Mouse (Mus musculus) left cerebral cortex, adult 9 months (tissue): ENCODE measurements at regions not wholly inside any gene's neighbourhood (a gene's known extent, or its start where the extent isn't known, plus 50 kb on each side); places are given as distances from the start of the nearest gene placed in this dataset.

ENCODE experiments used
- DNase-seq, 2 experiments: peaks; one replicate each; pipeline ENCODE4 v3.0.0; 2022; ENCODE audit warnings: low spot score in 2 of 2

DNA sequence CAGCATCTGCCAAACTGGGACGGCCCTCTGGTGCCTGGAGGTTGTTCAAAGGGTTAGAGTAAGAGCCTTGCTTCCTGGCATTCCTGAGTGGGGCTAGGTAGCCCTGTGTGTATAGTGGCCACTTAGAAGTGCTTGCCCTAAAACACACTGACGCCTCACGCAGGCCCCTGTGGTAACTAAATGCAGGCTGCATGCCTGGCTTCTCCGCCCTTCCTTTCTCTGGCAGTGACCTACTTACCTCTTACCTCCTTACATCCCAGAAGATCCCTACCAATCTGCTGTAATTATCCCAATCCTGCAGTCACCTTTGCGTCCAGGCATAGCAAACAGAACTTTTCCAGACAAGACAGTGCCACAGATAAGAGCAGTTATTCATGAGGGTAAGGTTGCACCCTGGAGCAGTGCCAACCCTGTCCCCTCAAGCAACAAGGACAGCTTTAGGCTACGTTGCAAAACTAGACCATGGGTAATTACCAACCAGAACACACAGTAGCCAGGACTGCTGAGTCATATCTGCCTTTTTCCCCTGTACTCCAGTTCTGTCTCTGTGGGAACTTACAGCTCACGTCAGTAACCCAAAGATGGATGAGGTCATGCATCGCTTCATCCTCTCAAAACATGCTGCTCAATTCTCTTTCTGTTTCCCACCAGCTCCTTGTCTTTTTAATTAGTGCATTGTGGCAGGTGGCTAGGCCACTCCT is 237.6 kb upstream of the Stt3b start:
- no peak for DNase-seq

DNA sequence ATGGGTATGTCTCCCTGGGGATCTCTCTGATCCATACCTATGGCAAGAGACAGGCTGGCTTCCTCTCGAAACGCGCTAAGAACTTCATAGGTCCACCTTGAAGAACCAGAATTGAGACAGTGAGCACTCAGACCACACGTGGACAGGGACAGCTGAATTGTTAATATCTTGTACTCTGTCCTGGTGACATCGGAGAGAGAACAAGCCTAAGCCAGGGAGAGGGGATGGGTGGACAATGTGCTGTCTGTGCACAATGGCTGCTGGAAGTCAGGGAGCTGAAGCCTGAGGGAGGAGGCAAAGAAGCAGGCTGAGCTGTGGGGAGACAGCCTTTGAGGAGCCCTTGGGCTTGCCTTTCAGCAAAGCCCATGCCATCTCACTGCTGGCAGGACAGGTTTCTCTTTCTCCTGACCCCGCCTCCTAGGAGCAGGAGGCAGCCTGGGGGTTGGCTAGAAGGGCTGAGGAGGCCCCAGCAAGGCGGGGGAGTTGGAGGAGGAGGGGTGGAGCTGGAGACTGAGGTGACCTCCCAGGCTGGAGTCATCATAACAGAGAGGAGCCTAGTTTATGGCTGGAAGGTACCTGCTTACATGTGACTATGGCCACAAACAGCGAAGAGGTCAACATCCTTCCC is 238.6 kb upstream of the Stt3b start:
- DNase-seq, result no peak

DNA sequence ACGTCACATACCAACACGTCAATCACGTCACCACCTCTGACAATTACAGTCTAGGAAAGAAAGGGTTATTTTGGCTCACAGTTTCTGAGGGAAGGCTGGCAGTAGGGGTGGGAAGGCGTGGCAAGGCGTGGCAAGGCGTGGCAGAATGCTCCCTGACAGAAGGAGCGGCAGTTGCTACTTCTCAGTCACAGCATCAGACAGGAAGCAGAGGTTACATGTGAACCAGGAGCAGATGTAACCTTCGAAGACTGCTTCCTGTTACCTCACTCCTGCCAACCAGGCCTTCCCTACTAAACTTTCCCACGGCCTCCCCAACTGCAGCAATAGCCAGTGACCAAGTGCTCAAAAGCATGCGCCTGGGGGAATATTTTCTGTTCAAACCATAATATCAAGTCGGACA is 240.9 kb upstream of the Stt3b start:
- no peak for DNase-seq

DNA sequence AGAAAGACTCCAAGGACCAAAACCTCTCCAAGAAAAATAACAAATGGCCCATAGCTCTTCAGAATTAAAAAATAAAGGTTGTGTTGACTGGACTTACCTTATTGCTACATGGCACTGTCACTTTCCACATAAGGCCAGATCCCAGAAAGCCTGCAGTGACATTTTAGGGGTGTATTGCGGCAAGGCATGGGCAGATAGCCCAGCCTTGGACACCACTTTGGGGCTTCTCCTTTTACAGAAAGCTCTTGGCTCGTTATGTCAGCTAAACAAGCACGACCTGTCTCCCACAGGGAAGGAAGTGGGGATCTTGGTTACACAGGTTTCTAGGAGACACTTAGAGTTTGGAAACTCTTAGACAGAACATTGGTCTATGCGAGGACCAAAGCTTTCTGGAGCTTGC is 241.3 kb upstream of the Stt3b start:
- DNase-seq, result no peak

DNA sequence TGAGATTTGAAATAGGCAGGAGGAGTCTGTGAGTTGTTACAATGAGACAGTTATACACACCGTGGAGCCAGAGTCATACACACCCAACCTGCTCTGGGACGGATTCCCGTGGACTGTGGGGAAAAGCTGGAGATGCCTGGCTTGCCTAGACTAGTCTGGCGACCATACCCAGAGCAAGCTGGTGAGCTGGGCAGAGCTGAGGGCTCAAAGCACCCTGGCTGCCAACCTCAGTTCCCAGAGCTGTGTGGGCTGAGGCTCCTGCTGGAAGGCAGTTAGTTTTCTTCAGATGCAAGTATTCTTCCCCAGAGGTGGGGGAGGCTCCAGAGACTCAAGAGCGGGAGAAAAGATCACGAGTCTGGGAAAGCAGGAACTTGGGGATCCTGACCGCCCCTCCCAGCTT is 247.9 kb upstream of the Stt3b start:
- DNase-seq, result peak; percentile 10 to 57

DNA sequence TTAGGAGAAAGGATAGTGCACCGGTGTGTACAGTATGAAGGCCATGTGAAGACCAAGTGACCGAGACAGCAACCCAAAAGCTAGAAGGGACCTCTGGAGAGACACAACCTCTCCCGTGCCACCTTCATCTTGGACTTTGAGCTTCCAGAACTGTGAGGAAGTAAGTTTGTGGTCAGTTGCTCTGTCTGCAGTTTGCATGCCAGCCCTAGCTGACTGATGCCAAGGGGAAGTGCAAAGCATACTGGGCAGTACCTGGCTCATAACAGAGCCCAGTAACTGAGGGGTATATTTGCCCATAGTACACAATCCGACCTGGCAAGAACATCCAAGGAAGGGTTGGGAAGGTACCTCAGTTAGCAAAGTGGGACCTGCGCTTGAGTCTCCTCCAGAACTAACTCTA is 249.3 kb upstream of the Stt3b start:
- no peak for DNase-seq

DNA sequence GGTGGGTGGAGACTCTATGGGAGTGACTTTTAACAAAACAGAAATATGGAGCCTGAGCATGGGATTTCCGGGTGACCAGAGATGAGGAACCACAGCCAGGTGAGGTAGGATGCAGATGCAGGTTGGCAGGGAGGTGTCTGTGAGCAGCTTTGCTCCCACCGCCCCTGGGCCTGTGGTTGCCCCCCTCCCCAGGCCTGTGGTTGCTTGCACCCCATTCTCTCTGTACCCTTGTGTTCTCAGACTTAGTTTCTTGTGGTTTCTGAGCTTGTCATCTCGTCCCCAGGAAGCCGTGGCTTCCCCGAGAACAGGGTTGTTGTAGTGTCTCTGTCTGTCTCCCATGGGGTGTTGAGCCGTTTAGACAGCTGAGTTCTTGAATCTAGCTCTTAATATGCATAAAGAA is 251.0 kb upstream of the Stt3b start:
- DNase-seq, result no peak

DNA sequence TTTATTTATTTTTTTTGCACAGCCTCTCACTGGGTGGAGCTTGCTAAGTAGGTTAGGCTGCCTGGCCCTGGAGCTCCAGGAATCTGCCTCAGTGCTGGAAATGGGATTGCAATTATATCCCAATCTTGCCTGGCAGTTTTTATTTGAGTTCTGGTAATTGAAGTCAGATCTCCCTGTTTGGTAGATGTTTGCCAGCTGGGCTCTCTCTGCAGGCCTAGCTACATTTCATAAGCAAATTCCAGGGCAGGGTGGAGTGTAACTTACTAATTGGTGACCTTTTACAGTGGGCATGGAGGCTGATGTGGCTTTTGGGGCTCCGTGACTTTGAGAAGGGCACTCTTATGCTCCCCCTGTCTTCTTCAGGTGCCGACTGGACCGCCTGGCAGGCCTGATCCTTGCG is 252.6 kb upstream of the Stt3b start:
- DNase-seq, result no peak

DNA sequence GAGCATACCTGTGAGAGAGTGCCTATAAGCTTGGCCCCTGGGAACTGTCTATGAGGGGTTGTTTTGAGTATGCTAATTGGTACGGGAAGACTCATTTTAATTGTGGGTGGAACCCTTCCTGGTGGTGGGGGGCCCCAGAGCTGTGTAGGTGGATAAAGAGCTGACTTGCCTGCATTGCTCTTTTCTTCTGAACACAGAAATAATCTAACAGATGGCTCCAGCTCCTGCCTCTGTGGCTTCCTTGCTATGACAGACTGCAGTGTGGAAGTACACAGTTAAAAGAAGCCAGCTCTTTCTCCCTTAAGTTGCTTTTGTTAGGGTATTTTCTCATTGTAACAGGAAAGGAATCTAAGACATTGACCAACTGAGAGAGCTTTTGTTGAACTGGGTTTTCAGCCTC is 254.1 kb upstream of the Stt3b start:
- peak in 1 of 2 experiments; percentile 24 for DNase-seq

DNA sequence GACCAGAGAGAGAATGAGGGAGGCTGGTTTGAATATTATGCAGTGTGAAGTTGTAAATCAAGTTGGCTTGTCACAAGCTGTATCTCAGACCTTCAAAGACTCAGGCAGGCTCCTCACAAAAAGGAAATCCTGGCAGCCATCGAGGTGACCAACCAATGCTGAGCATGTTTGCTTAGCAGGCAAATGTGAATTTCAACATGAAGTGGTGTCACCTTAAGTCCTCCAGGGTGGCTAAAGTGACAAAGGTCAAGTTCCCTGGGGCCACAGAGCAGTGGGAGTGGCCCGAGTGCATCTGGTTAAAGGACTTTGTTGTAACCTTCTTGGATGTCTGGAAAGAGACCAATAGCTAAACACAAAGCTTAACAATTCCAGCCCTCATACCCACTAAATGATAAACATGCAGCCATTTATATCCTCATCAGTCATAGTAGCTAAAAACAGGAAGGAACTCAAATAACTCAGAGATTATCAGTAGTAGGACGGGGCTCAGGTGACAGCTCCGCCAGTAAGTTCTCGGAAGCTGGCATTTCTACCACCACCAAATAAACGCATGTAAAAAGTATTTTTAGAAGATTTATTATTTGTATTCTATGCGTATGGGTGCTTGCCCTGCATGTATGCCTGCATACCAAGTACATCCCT is 258.6 kb upstream of the Stt3b start:
- DNase-seq, result no peak

DNA sequence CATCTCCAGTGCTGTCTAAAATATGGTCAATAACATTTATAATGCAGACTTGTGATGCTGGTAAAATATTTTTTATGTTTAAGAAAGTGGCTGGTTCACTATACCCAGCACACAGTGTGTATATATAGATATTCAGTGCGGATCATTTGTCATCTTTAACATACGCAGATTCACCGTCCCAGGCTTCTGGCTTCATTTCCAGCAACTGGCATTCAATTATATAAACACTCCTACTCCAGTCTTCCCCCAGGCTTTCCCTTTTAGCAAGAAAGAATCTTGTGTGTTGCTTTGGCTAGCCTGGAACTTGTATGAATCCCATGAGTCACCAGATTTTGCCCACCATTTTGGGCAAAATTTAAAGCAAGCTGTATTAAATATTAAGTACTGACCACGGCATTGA is 260.8 kb upstream of the Stt3b start:
- peak in 1 of 2 experiments; percentile 45 for DNase-seq

DNA sequence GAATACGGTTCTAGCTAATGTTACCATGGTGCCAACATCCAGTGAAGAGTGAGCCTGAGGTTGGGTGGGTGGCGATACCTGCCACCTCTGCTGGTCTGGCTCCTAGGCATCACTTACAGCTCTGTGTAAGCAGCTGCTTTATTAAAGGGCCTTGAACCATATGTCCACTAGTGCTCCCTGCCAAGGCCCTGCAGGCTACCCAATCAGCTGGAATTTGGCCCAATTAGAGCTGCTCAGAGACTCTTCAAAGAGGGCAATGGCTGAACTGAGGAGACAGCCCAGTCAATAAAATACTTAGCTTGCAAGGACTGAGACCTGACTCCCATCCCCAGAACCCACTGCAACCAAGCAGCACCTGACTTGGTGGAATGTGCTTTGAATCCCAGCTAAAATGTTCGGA is 270.9 kb upstream of the Stt3b start:
- no peak for DNase-seq

DNA sequence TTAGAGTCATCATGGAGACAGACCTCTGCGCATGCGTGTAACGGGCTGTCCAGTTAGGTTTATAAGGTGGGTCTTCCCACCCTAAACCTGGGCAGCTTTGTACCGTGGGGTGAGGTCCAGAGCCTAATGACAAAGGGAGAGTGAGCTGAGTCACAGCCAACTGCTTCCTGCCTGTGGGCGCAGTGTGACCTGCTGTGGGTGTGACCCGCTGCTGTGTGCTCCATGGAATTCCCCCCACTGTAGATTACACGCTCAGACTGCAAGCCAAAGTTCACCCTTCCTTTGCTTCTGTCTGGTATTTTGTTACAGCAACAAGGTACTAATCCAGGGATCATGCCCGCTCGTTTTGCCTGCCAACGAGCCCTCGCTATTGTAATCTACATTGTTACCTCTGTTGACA is 273.3 kb upstream of the Stt3b start:
- DNase-seq, result no peak

DNA sequence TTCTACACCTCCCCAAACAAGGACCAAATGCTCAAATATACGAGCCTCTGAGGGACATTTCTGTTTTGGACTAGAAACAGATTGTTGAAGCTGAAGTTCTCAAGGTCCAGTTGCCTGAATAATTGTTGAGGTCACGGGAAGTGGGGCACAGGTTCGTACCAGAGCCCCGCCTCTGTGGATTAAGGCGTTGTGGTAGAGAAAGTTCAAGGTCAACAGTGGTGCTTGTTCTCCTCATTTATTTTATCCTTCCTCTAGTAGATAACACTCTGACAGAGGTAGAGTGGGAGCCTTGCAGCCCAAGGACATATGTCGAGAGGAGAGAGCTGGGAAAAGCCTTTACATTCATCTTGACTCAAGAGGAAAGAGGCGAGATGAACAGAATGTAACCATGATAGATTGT is 274.7 kb upstream of the Stt3b start:
- no peak for DNase-seq

DNA sequence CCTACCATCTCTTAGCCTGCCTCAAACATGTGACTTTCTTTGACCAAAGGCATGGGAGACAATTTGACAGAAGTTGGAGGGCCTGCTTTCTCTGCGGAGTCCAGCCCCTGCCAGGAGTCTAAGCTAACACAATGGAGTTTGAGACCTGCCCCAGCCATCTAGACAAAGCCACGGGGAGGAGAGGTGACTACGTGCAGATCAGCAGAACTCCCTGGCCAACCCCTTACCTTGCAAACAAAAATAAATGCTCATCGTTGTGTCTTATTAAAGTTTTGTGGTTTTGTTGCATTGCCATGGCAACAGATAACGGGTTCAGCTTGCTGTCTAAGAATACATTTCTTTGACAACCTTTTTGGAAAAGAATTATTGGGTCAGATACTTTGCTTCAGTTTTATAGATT is 282.2 kb upstream of the Stt3b start:
- DNase-seq, result no peak

DNA sequence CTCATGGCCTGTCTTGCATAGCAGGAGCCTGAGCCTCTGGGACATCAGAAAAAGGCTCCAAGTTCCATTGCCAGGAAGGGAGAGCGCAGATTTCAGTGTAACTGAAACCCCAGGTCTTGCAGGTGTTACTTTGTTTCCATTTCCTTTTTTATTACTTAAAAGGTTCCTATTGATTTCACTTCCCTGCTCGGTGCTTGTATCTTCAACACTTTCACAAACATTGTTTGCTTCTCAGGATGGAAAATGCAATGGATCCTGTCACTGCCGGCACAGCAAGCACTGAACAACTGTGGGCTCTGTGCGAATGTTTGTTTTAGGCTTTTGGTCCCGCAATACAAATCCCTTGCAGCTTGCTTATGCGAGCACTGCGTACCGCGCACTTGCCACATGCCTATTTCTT is 290.0 kb upstream of the Stt3b start:
- no peak for DNase-seq

DNA sequence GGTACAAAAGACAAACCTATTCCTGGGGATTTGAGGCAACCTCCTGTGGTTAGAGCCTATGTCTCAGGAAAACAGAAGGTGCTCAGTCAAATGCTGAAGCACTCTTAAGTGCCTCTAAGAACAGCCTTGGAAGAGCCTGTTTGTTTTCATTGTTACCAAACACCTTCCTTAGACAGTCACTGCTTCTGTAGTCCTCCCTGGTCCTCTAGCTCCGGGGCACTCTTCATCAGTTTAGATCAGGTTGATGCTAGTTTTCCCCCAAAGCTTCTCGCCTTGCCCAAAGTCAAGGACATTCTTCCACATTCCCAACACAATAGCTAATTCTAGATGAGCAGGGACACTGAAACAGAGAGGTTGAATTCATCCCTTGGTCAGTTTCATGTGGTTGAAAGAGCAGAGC is 290.6 kb upstream of the Stt3b start:
- no peak for DNase-seq

DNA sequence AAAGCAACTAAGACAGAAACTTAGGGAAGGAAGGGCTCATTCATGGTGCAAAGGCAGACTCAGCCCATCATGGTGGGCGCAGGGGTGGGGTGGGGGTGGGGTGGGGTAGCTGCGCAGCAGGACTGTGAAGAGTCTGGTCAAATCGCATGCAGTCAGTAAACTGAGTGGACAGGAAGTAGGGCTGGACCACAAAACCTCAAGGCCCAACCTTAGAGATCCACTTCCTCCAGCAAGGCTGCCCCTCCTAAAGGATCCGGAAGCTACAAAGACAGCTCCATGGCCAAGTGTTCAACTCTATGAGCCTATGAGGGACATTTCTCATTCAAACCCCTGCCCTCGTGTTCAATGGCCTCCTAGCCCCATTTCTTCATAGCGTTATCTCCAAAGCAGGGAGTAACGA is 292.6 kb upstream of the Stt3b start:
- DNase-seq, result no peak

DNA sequence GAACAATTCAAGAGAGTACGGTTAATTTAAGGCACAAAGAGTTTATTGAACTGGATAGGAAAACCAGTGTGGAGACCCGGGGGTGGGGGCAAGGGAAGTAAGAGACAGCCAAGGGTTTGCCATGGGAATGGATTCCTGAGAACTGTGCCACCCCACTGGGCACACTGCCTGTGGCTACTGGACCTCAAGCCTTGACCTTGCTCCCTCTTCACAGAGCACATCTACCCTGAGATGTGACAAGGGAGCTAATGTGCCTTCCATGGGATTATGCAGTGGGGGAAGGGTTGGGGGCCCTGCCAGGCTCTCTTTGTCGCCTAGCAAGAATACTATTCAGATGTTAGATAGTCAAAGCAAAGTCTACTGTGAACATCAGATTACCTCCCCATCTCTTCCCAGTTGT is 294.2 kb upstream of the Stt3b start:
- peak; percentile 20 to 40 for DNase-seq

DNA sequence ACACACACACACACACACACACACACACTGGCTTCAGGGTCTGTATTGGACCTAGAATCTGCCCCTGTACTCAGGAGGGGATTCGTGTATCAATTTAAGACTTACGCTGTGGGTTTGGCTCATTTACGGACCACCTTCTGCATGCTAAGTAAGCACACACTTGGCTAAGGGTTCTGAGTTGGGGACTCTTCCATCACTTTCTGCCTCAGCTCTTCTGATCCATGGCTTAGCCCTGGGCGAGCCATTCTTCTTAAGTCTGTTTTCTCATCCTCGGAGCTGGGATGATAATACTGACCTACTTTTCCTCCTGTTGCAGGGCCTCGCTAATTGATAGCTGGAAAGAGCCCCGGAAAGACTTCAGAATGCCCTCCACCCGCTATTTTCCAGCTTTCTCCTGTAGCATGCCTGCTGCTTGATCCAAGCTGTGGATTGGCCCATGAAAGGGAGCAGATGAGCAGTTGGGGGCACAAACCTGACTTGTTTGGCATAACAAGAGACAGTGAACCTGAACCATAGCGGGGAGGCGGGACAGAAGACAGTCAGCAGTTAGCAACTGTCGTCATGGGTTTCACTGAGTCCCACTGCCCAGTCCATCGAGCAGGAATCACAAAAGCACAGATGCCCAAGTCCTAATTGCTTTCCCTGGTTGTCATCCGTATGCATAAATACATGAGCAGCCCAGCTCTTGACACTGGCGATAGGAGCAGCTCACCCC is 294.9 kb upstream of the Stt3b start:
- DNase-seq, result no peak

DNA sequence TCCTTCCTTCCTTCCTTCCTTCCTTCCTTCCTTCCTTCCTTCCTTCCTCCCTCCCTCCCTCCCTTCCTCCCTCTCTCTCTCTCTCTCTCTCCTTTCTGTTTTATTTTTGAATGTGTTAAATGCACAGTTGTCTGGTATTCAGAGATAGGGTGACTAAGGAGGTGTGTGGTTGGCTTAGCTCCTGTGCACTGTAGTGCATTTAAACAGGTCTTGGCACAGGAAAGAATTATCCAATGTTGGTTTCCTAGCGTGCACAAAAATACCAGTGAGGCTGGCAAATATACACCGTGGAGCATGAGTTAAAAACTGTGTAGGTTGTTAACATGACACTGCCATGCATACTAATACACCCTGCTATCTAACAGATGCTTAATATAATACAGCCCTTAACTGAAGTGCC is 297.7 kb upstream of the Stt3b start:
- no peak for DNase-seq

DNA sequence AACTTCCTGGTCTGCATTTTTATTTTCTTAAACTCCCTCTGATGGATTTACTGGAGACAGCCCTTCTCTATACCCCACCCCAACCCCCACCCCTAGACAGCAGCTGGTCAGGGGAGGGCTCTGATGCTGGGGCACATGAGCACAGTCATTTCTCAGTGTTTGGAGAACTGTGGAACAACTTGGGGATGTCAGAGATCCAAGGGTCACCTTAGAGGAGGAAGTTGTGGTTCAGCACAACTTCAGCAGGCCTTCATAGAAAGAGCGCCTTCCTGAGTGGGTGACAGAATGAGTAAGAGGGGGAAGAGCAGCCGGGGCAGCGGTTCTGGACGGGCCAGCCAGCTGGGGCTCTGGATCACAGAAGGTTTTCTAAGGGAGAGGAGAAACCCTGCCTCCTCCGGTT is 298.2 kb upstream of the Stt3b start:
- DNase-seq, result no peak

DNA sequence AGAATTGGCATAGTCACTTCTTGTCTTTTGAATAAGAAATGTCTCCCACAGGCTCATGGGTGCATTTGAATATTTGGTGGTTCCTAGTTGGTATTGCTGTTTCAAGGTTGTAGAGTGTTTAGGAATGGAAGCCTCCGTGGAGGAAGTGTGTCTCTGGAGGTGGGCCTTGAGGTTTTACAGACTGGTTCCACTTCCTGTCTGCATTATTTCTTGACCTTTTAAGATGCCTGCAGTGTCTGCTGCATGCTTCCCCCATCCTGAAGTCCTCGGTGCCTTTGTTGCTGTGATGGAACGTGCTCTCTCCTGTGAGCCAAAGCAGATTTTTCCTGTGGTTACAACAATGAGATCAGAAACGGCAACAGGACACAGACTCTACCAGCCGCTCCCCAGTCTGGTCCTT is 299.4 kb upstream of the Gadl1 start:
- DNase-seq, result no peak
